Mouse (Mus musculus) hindlimb bud, embryonic 11.5 days (tissue): Measurements from ENCODE around the gene Cntd1.

Source experiments
- DNase-seq: peaks from one replicate; pipeline ENCODE4 v3.0.0-alpha.2; 2012; ENCODE audit warnings: low read depth, low spot score; ENCODE audit errors: extremely low spot score

Gene Cntd1

DNA sequence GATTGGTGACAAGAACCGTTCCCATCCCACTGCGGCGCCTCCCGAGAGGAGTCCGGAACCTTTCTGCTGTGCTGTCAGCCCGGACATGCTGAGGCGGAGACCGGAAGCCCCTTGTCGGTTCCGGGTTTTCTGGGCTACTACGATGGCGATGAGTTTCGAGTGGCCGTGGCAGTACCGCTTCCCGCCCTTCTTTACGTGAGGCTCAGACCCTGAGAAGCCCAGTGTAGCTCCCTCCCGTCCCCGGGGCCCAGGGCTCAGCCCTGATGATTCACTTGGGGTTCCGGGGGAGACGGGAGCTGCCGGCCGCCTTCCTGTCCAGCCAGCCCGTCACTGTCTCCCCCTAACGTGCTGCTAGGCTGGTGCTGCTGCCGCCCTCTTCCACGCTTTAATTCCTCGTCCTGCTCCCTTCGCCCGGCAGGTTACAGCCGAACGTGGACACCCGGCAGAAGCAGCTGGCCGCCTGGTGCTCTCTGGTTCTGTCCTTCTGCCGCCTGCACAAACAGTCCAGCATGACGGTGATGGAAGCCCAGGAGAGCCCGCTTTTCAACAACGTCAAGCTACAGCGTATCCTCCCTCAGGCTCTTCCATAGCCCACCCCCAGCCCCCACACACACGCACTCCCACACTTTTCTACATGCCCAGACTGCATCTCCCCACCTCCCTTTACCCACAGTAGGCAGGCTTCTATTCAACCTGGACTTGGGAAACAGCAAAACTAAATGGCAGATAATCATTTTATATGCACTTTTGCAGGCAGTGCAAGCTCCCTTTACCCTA is 25.0 kb upstream of the Cntd1 start, which contains the start of gene Vps25:
Gene Vps25 (plus strand): TSS at position 95 of the 777 bp plus-strand sequence.
- DNase-seq = no peak

DNA sequence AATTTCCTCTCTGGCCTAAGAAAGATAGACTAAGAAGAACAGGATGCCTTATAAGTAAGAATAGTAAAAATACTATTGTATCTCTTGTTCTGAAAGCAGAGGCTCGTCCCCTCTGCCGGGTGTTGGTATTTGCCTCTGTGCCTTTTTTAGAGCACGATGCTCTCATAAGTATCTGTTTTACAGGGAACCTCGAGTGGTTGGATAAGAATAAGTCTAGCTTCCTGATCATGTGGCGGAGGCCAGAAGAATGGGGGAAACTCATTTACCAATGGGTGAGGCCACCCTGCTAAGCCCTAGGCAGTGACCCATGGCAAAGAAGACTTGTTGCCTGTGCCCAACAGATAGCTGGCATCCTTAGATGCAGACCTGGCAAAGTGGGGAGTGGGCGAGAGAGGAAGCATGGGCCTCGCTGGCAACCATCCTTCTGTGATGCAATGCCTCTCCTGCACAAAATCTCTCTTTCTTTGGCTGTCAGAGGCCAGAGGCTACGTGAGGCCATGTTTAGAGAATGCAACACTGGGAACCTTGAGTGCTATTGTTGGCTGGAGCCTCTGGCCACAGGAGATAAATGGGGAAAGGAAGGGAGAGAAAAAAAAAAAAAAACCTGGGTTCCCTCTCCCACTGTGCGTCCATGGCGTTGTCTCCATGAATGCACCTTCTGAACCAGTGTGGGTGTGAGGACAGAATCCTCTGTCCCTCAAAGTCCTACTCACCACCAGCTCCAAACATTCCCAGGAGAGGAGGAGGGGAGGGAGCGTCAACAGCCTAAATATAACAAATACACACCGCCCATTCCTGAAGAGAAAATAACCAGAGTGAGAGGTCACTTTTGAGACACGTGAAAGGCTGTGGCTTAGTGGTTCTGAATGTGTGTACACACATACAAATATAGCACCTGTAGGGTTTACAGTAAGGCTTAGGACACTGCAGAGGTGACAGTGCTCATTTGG is 22.7 kb upstream of the Cntd1 start:
- DNase-seq = no peak

DNA sequence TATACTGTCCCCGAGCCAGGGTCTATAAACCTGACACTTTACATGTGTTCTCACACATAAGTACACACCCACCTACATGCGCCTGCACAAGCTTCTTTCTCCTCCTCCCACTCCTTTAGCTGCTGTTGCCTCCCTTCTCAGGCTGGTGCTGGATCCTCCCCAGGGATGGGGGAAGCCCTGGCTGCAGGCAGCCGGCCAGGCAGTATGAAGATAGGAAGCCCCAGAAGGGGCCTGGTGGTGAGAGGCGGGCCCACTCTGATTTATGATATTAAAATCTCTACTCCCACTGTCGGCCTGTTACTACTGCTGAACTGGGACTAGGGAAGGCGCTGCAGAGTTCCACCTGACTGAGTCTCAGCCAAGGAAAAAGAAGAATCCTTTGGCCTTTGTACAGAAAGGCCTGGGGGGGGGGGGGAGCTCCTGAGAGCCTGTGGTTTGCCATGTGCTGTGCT is 19.5 kb upstream of the Cntd1 start:
- DNase-seq = no peak

DNA sequence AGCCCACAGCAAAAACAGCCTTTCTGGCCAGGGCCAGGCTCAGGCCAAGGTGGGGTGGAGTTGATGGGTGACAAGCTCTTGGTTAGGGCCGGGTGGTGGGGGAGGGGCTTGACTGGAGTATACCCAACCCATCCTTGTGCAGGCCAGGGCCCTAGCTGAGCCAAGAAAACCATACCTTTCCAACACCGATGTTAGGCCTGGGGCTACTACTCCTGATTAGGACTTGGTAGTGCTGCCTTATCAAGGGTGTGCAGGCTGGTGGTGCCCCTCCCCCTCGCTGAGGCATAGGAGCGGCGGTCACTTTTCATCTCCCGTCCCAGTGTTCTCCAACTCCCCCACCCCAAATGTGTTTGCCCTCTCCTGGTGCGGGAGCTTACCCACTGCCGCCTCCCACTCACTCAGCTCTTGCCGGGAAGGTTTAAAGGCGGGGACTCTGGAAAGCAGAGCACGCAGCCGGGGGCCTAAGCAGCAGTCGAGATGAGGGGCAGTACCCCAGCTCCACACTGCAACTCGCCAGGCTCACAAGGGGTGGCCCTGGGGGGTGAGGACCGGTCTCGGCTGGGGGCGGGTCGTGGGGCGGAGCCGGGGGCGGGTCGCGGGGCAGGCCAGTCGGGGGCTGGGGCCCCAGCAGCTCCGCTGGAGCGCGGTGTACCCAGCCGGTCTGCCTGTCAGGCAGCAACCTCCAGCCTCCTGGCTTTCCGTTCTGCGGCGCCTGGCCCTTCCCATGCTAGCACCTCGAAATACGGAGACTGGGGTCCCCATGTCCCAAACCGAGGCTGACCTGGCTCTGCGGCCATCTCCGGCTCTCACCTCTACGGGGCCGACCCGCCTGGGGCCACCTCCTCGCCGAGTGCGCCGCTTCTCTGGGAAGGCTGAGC is 18.6 kb upstream of the Cntd1 start, which contains the start of gene Wnk4:
Gene Wnk4 (plus strand): TSS at position 620 of the 878 bp plus-strand sequence.
- DNase-seq = no peak

DNA sequence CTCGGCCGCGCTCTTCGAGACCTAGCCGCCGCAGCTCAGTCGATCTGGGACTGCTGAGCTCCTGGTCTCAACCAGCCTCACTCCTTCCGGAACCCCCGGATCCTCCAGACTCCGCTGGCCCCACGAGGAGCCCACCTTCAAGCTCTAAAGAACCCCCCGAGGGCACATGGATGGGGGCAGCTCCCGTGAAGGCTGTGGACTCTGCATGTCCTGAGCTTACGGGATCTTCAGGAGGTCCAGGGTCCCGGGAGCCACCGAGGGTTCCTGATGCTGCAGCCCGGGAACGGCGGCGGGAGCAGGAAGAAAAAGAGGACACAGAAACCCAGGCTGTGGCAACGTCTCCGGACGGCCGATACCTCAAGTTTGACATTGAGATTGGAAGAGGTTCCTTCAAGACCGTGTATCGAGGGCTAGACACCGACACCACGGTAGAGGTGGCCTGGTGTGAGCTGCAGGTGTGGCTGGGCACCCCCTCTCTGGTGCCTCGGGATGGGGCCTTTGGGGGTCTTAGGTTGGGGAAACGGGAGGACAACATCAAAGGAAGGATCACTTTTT is 17.9 kb upstream of the Cntd1 start:
- DNase-seq = no peak

DNA sequence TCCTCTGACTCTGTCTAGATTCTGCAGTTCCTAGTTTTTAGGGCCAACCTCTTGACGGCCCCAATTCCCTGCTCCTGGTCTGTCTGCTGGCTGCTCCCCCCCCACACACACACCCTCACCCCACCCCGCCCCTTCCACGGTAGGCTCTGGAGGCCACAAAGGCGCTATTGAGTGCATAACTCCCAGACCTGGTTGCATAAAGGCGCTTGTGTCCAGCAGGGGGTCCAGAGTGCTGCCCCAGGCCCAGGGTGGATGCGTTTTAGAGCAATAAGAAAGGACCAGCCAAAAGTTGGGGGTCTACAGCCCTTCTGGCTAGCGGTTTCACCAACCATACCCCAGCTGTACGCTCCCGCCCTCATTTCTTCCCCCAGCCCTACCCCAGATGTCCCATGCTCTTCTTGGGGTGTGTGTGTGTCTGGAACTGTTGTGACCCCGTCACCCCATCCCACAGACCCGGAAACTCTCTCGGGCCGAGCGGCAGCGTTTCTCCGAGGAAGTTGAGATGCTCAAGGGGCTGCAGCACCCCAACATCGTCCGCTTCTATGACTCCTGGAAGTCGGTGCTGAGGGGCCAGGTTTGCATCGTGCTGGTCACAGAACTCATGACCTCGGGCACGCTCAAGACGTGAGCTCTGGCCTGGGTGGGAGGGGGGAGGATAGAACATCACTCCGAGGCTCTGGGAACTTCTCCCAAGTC is 16.4 kb upstream of the Cntd1 start:
- DNase-seq = no peak

DNA sequence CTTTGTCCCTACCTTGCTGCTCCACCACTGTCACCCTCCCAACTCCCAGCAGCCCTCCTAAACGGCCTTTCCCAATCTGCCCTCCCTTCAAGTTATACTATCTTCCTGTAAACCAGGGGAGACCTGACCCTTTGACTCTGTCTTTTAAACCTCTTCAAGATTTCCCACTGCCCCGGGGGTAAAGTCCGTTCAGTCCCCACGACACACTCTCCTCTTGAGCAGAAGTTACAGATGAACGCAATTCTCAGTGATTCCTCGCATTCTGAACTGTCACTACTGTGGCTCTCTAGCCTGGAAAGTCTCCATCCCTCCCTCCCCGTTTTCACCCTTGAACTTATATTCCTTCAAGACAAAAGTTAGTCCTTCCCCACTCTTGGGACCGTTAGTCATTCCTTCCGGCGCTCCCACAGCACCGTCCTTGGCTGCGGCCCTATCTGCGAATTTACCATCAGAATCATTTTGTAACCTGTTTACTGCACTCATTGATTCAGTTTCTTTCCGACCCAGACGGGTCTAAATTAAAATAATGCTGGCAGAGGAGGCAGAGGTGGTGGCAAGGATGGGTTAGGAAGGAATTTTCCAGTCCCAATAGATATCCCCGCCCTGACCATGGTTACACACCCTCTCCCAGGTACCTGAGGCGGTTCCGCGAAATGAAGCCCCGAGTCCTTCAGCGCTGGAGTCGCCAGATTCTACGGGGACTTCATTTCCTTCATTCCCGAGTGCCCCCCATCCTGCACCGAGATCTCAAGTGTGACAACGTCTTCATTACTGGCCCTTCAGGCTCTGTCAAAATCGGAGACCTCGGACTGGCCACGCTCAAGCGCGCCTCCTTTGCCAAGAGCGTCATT is 15.4 kb upstream of the Cntd1 start:
- DNase-seq = no peak

DNA sequence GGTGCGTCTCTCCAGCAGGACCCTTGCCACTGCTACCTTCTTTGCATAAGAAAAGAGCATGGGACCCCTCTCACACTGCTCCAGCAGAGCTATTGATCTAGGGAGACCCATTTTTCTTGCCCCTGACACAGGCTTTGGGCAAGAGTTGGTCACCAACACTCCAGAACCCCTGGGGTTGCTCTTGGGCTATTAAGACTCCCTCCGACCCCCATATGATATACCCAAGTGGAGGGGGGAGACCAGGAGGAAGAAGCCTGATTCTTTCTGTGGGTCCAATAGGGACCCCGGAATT is 14.9 kb upstream of the Cntd1 start:
- no peak for DNase-seq

DNA sequence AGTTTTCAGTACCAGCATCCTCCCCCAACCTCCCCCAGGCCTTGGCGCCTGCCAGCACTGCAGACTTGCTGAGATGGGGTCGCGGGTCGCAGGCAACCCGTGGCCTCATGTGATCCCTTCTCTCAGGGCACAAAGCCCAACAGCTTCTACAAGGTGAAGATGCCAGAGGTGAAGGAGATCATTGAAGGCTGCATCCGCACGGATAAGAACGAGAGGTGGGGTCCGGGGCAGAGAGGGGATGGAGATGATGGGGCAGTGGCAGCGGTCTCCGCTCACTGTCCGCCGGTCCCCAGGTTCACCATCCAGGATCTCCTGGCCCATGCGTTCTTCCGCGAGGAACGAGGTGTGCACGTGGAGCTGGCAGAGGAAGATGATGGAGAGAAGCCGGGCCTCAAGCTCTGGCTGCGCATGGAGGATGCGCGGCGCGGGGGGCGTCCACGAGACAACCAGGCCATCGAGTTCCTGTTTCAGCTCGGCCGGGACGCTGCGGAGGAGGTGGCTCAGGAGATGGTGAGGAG is 13.8 kb upstream of the Cntd1 start:
- DNase-seq = no peak

DNA sequence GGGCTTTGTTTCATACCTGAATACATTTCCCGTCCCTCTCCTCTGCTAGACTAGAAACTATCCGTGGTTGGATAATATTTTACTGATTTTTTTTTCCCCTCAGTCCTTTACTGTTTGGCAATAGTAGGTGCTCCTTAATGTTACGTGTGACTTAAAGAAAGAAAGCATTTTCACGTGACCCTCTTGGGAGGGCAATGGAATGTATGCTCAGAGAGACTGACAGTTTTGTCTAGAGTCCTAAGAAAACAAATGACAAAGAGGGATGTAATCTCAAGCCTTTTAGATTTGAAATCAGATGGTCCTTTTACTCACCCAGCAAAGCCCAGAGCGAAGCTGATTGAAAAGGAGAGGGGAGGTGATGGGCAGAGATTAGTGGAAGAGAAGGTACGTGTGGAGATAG is 12.9 kb upstream of the Cntd1 start:
- no peak for DNase-seq

DNA sequence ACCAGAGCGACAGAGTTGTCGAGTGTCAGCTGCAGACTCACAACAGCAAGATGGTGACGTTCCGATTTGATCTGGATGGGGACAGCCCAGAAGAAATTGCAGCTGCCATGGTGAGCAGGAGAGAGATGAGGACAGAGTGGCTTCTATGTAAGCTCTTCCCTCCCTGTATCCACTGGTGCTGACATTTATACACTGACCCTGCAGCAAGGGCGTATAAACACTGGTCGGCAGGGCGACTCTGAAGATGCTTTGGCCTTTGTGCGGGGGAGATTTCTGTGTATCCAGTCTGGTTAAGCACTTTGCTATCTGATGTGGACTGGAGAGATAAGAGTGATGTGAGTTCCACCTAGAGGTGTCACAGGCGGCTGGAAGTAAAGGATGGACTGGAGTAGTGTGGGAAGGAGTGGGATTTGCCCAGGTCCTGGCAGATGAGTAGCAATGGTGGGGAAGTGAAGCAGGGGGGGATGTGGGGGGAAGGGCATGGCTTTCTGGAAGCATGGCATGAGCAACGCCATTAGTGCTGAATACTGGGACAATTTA is 9.2 kb upstream of the Cntd1 start:
- DNase-seq = no peak

DNA sequence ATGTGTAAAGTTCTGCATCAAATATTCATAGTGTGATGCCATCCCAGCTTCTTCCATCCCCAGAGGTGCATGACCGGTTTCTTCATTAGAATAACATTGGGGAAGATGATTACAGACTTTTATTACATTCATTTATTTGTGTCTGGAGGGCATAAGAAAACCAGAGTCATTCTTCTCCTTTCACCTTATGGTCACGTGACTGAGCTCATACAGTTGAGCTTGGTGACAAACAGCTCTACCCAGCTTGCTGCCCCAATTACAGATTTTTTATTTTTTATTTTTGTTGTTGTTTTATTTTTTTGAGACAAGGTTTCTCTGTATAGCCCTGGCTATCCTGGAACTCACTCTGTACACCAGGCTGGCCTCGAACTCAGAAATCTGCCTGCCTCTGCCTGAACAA is 6.4 kb upstream of the Cntd1 start:
- DNase-seq = no peak

DNA sequence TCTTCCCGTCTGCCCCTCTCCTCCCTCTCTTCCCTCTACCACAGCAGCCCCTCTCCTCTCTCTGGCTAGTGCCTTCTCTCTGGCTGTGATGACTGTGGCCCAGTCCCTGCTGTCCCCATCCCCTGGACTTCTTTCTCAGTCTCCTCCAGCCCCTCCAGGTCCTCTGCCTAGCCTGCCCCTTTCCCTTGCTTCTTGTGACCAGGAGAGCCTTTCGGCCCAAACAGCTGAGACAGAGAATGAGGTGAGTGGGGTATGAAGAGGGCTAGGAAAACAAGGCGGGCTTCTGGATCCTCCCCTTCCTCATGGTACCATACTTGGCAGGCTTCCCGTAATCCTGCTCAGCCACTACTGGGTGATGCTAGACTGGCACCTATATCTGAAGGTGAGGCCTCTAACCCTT is 3.5 kb upstream of the Cntd1 start:
- DNase-seq = no peak

DNA sequence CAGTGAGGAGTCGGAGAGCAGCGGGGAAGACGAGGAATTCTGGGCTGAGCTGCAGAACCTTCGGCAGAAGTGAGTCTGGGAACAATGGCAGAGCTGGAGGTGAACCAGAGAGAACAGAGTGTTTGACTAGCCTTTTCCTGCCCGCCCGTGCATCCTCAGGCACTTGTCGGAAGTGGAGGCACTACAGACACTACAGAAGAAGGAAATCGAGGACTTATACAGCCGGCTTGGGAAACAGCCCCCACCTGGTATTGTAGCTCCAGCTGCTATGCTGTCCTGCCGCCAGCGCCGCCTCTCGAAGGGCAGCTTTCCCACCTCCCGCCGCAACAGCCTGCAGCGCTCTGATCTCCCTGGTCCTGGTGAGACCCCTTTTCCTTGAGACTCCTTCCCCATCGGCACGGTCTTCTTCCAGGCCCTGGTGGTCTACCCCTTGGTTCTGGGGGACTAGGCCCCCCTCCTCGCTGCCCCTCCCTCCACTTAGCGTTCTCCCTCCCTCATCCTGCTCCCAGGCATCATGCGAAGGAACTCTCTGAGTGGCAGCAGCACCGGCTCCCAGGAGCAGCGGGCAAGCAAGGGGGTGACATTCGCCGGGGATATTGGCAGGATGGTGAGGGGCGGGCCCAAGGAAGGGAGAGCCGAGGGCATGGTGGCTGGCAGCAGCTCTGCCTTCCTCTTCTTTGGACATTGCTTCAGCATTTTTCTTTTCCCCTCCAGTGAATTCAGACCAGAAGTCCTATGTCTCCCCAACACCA is 2.3 kb upstream of the Cntd1 start:
- DNase-seq = no peak

DNA sequence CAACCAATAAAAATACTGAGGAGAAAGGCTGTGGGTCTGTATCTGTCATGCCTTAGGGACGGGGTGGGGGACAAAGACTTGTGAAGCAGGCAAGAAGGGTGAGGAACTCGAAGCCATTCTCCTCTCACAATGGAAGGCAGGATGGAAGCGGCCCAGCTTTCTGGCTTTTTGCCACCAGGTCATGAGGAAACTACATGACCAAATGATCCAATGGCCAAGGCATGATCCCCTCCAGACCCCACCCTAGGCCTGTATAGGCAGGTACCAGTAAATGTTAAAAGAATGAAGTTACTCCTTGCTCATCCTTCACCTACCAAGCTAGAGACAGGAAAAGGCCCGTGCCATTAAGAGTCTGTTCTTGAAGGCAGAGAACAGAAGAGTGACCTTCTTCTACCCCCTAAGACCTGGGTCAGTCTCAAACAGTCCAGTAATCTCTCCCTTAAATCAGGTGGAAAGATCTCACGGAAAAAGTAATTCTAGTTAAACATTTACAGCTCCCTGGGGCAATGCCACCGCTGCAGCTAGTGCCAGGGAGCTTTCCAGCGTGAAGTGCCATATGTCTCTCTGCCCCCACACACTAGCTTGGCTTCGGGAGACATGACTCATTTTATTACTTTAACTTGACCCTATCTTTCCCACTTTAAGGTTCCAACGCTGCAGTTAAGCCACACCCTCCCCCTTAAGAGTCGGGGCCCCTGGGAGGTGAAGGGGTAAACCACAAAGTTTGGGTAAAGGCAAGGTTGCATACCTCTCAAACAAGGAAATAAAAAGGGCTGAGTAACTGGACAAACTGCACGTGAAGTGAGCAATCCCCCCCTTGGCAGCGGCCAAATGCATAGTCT is 1.2 kb upstream of the Cntd1 start:
- no peak for DNase-seq

DNA sequence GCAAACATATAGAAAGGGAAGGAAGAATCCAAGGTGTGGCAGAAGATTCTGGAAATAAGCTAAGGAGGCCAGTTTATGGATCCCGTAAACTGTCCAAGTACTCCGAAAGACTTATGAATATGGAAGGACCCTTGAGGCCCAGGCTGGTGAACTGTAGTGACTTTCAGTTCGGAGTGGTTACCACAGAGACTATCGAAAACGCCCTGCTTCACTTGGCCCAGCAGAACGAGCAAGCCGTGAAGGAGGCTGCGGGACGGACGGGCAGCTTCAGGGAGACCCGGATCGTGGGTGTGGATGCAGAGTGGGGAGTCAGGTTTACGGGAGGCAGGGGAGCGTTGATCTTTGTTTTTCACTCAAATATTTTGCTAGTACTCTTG is 369 bp downstream of the Cntd1 start:
- no peak for DNase-seq

DNA sequence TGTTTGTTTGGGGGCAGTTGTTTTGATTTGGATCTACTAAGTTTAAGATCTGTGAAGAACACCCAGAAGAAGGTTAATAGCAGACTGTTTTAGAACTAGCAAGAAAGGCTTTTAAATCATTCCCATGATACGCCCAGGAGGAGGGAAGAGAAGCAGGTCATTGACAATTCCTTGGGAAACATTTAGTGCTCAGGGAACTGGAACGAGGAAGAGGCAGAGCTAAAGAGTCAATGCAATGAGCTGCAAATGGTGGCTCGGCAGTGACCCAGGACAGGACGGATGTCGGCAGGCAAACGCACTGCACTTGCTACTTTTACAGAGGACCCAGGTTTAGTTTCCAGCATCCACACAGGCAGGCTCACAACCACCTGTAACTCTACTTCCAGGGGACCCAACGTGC is 2.0 kb downstream of the Cntd1 start:
- DNase-seq = no peak
